Mouse (Mus musculus): ENCODE results near the gene Pik3r5. TPM values are rescaled to one million over a fixed set of nuclear protein-coding genes. Genes with fewer than 3 reads are reported as not detected.

Pik3r5 gene
- total and polyA plus RNA-seq, 2 experiments from 2014 or later, result 0.82 to 2.0 TPM

GRCm38 (mm10) chr11:68404185-68404584, 27.7 kb upstream of the Pik3r5 start:
- H3K27ac ChIP-seq (ENCODE audit: low read depth), result no peak overlapping the region
- no peak overlapping the region for H3K4me2 ChIP-seq (ENCODE audit: low read depth, low read length)
- DNase-seq (ENCODE audit: low spot score) (no peak), ATAC-seq (ENCODE audit: insufficient read depth, low read depth) (no peak)
- H3K4me1 ChIP-seq (ENCODE audit: control insufficient read depth, insufficient read depth), result peaks cover under 1% of the 10 kb centered on the region; the same call in 1 of the 2 replicates
- no peaks in the 10 kb centered on the region for H3K36me3 ChIP-seq (replicated peaks; ENCODE audit: control insufficient read depth, insufficient read depth, low read length)
- no peak overlapping the region for H3K4me3 ChIP-seq (ENCODE audit: low read depth, low read length)
- H3K9me3 ChIP-seq (replicated peaks; ENCODE audit: control insufficient read depth, low read length), result no peaks in the 10 kb centered on the region
- WGBS, result 52% methylated on average over 4 of the region's 4 CpGs
- H3K9ac ChIP-seq (replicated peaks; ENCODE audit: low read depth, low read length), result no peak overlapping the region
- H3K27me3 ChIP-seq (ENCODE audit: control insufficient read depth, insufficient read depth, low read length), result peaks cover 7% of the 10 kb centered on the region; the same call in 1 of the 2 replicates
- TF ChIP-seq EP300 (IDR thresholded peaks at IDR 0.05; ENCODE audit: low read depth), result no peak
- TF ChIP-seq CTCF (IDR thresholded peaks at IDR 0.05; ENCODE audit: low read depth), result peak; percentile 29

- TF ChIP-seq CTCF (IDR thresholded peaks at IDR 0.05; ENCODE audit: low read depth) (no peak), EP300 (IDR thresholded peaks at IDR 0.05; ENCODE audit: low read depth) (no peak)
- no peak for DNase-seq (ENCODE audit: low spot score)
- Histone ChIP-seq H3K27me3 (ENCODE audit: control insufficient read depth, insufficient read depth, low read length) (0 out of 2 replicates have a peak, but pooled peaks cover 7% of the 10 kb centered on the region), H3K27ac (ENCODE audit: low read depth) (no peak overlapping the region), H3K4me1 (ENCODE audit: control insufficient read depth, insufficient read depth) (no peaks in the 10 kb centered on the region), H3K36me3 (replicated peaks; ENCODE audit: control insufficient read depth, insufficient read depth, low read length) (no peaks in the 10 kb centered on the region), H3K4me2 (ENCODE audit: low read depth, low read length) (no peak overlapping the region), H3K4me3 (ENCODE audit: low read depth, low read length) (no peak overlapping the region), H3K9ac (replicated peaks; ENCODE audit: low read depth, low read length) (no peak overlapping the region), H3K9me3 (replicated peaks; ENCODE audit: control insufficient read depth, low read length) (no peaks in the 10 kb centered on the region)
- WGBS, result 81% methylated on average over 8 of the region's 8 CpGs
- no peak for ATAC-seq (ENCODE audit: insufficient read depth, low read depth)
Measured at GRCm38 (mm10) chr11:68405576-68405975, 26.3 kb upstream of the Pik3r5 start.

GRCm38 (mm10) chr11:68407266-68407926, 24.5 kb upstream of the Pik3r5 start:
- ATAC-seq (ENCODE audit: insufficient read depth, low read depth), result no peak; the same call in 1 of the 2 replicates
- Histone ChIP-seq H3K9ac (replicated peaks; ENCODE audit: low read depth, low read length) (no peak overlapping the region), H3K4me3 (ENCODE audit: low read depth, low read length) (no peak overlapping the region), H3K27me3 (ENCODE audit: control insufficient read depth, insufficient read depth, low read length) (no peaks in the 10 kb centered on the region), H3K9me3 (replicated peaks; ENCODE audit: control insufficient read depth, low read length) (no peaks in the 10 kb centered on the region), H3K4me2 (ENCODE audit: low read depth, low read length) (no peak overlapping the region), H3K27ac (ENCODE audit: low read depth) (no peak overlapping the region), H3K36me3 (replicated peaks; ENCODE audit: control insufficient read depth, insufficient read depth, low read length) (no peaks in the 10 kb centered on the region), H3K4me1 (ENCODE audit: control insufficient read depth, insufficient read depth) (no peaks in the 10 kb centered on the region)
- TF ChIP-seq CTCF (IDR thresholded peaks at IDR 0.05; ENCODE audit: low read depth) (no peak), EP300 (IDR thresholded peaks at IDR 0.05; ENCODE audit: low read depth) (no peak)
- 48% methylated on average over 11 of the region's 11 CpGs for WGBS
- no peak for DNase-seq (ENCODE audit: low spot score)

- DNase-seq (ENCODE audit: low spot score), result peak; percentile 87
- peak; percentile 71; the same call in 1 of the 2 replicates for ATAC-seq (ENCODE audit: insufficient read depth, low read depth)
- Histone ChIP-seq H3K27ac (ENCODE audit: low read depth) (no peak overlapping the region), H3K4me3 (ENCODE audit: low read depth, low read length) (no peak overlapping the region), H3K27me3 (ENCODE audit: control insufficient read depth, insufficient read depth, low read length) (no peaks in the 10 kb centered on the region), H3K4me2 (ENCODE audit: low read depth, low read length) (no peak overlapping the region), H3K36me3 (replicated peaks; ENCODE audit: control insufficient read depth, insufficient read depth, low read length) (no peaks in the 10 kb centered on the region), H3K4me1 (ENCODE audit: control insufficient read depth, insufficient read depth) (no peaks in the 10 kb centered on the region), H3K9ac (replicated peaks; ENCODE audit: low read depth, low read length) (no peak overlapping the region), H3K9me3 (replicated peaks; ENCODE audit: control insufficient read depth, low read length) (no peaks in the 10 kb centered on the region)
- 46% methylated on average over 2 of the region's 2 CpGs for WGBS
- TF ChIP-seq CTCF (IDR thresholded peaks at IDR 0.05; ENCODE audit: low read depth) (peak; percentile 90), EP300 (IDR thresholded peaks at IDR 0.05; ENCODE audit: low read depth) (no peak)
Measured at GRCm38 (mm10) chr11:68408127-68408526, 23.8 kb upstream of the Pik3r5 start.

- H3K4me3 ChIP-seq (ENCODE audit: low read depth, low read length), result no peak overlapping the region
- DNase-seq (ENCODE audit: low spot score) (no peak), ATAC-seq (ENCODE audit: insufficient read depth, low read depth) (no peak)
- no peaks in the 10 kb centered on the region for H3K4me1 ChIP-seq (ENCODE audit: control insufficient read depth, insufficient read depth)
- WGBS, result 42% methylated on average over 3 of the region's 3 CpGs
- no peaks in the 10 kb centered on the region for H3K36me3 ChIP-seq (replicated peaks; ENCODE audit: control insufficient read depth, insufficient read depth, low read length)
- H3K9ac ChIP-seq (replicated peaks; ENCODE audit: low read depth, low read length), result no peak overlapping the region
- H3K4me2 ChIP-seq (ENCODE audit: low read depth, low read length), result no peak overlapping the region
- TF ChIP-seq EP300 (IDR thresholded peaks at IDR 0.05; ENCODE audit: low read depth), result no peak
- no peak for TF ChIP-seq CTCF (IDR thresholded peaks at IDR 0.05; ENCODE audit: low read depth)
- H3K9me3 ChIP-seq (replicated peaks; ENCODE audit: control insufficient read depth, low read length), result peaks cover 12% of the 10 kb centered on the region; the same call in 1 of the 2 replicates
- H3K27me3 ChIP-seq (ENCODE audit: control insufficient read depth, insufficient read depth, low read length), result no peaks in the 10 kb centered on the region
- H3K27ac ChIP-seq (ENCODE audit: low read depth), result no peak overlapping the region
Measured at GRCm38 (mm10) chr11:68417001-68417400, 14.9 kb upstream of the Pik3r5 start.

- Histone ChIP-seq H3K9ac (replicated peaks; ENCODE audit: low read depth, low read length) (no peak overlapping the region), H3K27me3 (ENCODE audit: control insufficient read depth, insufficient read depth, low read length) (no peaks in the 10 kb centered on the region), H3K27ac (ENCODE audit: low read depth) (no peak overlapping the region), H3K9me3 (replicated peaks; ENCODE audit: control insufficient read depth, low read length) (peaks cover 12% of the 10 kb centered on the region; the same call in 1 of the 2 replicates), H3K36me3 (replicated peaks; ENCODE audit: control insufficient read depth, insufficient read depth, low read length) (no peaks in the 10 kb centered on the region), H3K4me1 (ENCODE audit: control insufficient read depth, insufficient read depth) (no peaks in the 10 kb centered on the region), H3K4me3 (ENCODE audit: low read depth, low read length) (no peak overlapping the region), H3K4me2 (ENCODE audit: low read depth, low read length) (no peak overlapping the region)
- WGBS, result 43% methylated on average over 9 of the region's 9 CpGs
- ATAC-seq (ENCODE audit: insufficient read depth, low read depth), result no peak
- no peak for DNase-seq (ENCODE audit: low spot score)
- peak; percentile 65 for TF ChIP-seq CTCF (IDR thresholded peaks at IDR 0.05; ENCODE audit: low read depth)
- TF ChIP-seq EP300 (IDR thresholded peaks at IDR 0.05; ENCODE audit: low read depth), result no peak
Measured at GRCm38 (mm10) chr11:68417831-68418230, 14.1 kb upstream of the Pik3r5 start.
